Mouse (Mus musculus) lung, adult 2 months (tissue): ENCODE data around the gene Zmynd11.

Experiments used
- CTCF ChIP-seq: fragments of 200-500 bp; IDR thresholded peaks from 2 replicates; pipeline ENCODE4 v1.5.1; 2011; ENCODE audit warnings: mild to moderate bottlenecking, low read length, control low read depth; ENCODE audit not compliant: insufficient read depth
- POLR2A ChIP-seq: fragments of 200-500 bp; IDR thresholded peaks from 2 replicates; pipeline ENCODE4 v1.6.1; 2011; ENCODE audit warnings: low read depth, mild to moderate bottlenecking, control low read depth, low read length, borderline replicate concordance; ENCODE audit errors: extremely low read depth

GRCm38 (mm10) chr13:9669246-9669645, 95.9 kb downstream of the Zmynd11 start:
- no peak for TF ChIP-seq POLR2A
- no peak for TF ChIP-seq CTCF
